Mouse (Mus musculus): ENCODE measurements around the gene Irx3.

DNA sequence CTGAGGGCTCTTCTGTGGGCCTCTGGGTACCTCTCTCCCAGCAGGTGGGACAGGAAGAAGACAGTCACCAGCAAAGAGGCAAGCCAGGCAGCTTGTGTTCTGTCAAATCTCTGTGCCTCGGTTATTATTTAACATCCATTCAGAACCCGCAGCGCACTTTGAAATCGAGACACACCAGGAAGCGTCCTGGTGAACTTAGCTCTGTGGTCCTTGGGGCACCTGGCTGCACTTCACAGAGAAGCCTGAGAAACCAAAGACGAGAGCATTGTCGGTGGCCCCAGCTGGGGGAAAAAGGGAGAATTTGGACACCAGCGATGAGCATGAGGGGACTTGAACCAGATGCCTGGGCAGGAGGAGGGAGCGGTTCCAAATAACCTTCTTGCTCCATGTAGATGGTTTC lies 46.8 kb downstream of the Irx3 start:
- TF ChIP-seq CTCF (IDR thresholded peaks at IDR 0.05; ENCODE audit: insufficient read depth, low read depth, low read length) (no peak), POLR2A (IDR thresholded peaks at IDR 0.05; ENCODE audit: insufficient read depth, low read depth, low read length) (no peak)
